9 mouse cellular contexts compared by ENCODE assay signal in the genomic region with DNA sequence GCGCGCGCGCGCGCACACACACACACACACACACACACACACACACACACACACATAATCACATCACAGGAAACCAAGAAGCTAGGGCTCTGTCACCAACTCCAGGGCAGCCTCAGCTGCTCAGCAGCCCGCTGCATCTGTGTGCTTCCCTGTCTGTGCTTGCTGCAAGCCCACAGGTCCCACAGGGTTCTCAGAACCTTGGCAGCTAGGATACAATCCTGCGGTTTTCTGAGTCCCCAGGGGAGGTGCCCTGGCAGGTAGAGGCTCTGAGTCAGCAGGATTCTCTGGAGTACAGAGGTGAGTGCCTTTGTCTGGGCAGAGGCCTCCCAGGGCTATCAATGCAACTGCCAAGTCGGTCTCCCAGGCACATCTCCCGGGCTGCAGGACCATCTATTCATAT. TPM values are rescaled to one million over a fixed set of nuclear protein-coding genes. Genes with fewer than 3 reads are reported as not detected.
DNase-seq lines count a peak whose midpoint lies in the region; TF ChIP-seq lines count a peak whose summit lies in the region.
"Had no signal": no experiment of that assay in that cellular context is flagged by ENCODE, and none has a peak within 500 bp of the region (broad histone marks: within the 10 kb centered on the region; RNA-seq: fewer than 3 reads in every experiment).

No protein-coding gene starts in this region.

- WGBS in lung, adult 2 months, result 58% methylated on average over 10 of the region's 10 CpGs
- 67% methylated on average over 10 of the region's 10 CpGs for WGBS in heart, adult 2 months

- H3K27me3 ChIP-seq in heart, adult 2 months (ENCODE audit: control insufficient read depth, insufficient read depth, low read length), result no peaks in the 10 kb centered on the region
- H3K27me3 ChIP-seq: stomach, embryonic 15.5 days had no signal

- no peak for TF ChIP-seq CTCF in lung, adult 2 months (IDR thresholded peaks at IDR 0.05; ENCODE audit: insufficient read depth, low read length)
- no peak for TF ChIP-seq CTCF in heart, adult 2 months (IDR thresholded peaks at IDR 0.05)

- no peak for TF ChIP-seq EP300 in heart, adult 2 months (IDR thresholded peaks at IDR 0.05; ENCODE audit: insufficient read depth, low read depth, low read length)

- no peak overlapping the region for H3K9ac ChIP-seq in heart, adult 2 months (ENCODE audit: low read depth, low read length)
- H3K9ac ChIP-seq: stomach, embryonic 15.5 days had no signal

- no peak for TF ChIP-seq POLR2A in lung, adult 2 months (IDR thresholded peaks at IDR 0.05; ENCODE audit: borderline replicate concordance, extremely low read depth, low read depth, low read length)
- TF ChIP-seq POLR2A in heart, adult 2 months (IDR thresholded peaks at IDR 0.05; ENCODE audit: insufficient read depth, low read depth, low read length), result no peak

- H3K4me1 ChIP-seq in lung, adult 2 months (ENCODE audit: control insufficient read depth, insufficient read depth, low read length), result no peaks in the 10 kb centered on the region
- no peaks in the 10 kb centered on the region for H3K4me1 ChIP-seq in heart, adult 2 months (ENCODE audit: control insufficient read depth, insufficient read depth, low read length)
- H3K4me1 ChIP-seq: stomach, embryonic 15.5 days had no signal

- intact Hi-C loops in left cerebral cortex, postnatal 14 days (cut with DNase I), result no loop called here
- intact Hi-C loops in heart, adult 2 months (cut with DNase I), result no loop called here

- no peaks in the 10 kb centered on the region for H3K79me2 ChIP-seq in heart, adult 2 months (replicated peaks; ENCODE audit: control insufficient read depth, insufficient read depth, low read length)

- no peak overlapping the region for H3K4me3 ChIP-seq in lung, adult 2 months (replicated peaks; ENCODE audit: extremely low read depth, low read depth, low read length)
- H3K4me3 ChIP-seq in heart, adult 2 months, result no peak overlapping the region
- H3K4me3 ChIP-seq: stomach, embryonic 15.5 days had no signal

- H3K27ac ChIP-seq in heart, adult 2 months, result no peak overlapping the region
- H3K27ac ChIP-seq: stomach, embryonic 15.5 days had no signal

- peak; percentile 73 for DNase-seq in urinary bladder, postnatal 14 days (ENCODE audit: low spot score)
- no peak for DNase-seq in urinary bladder, postnatal 10 days (ENCODE audit: low spot score)
- DNase-seq in fat pad, adult 2 months (ENCODE audit: extremely low read depth, low read depth, low spot score), result peak; percentile 91
- DNase-seq in lung, adult 2 months, result peak; percentile 47
- no peak for DNase-seq in frontal cortex, postnatal 36 days (ENCODE audit: low spot score in 2 of 2)
- DNase-seq in left cerebral cortex, postnatal 14 days (ENCODE audit: low spot score in 2 of 2), result no peak
- no peak for DNase-seq in heart, adult 2 months
- DNase-seq: heart, adult 11 months had no signal

- H3K36me3 ChIP-seq in heart, adult 2 months (ENCODE audit: control insufficient read depth, insufficient read depth, low read length), result no peaks in the 10 kb centered on the region
- H3K36me3 ChIP-seq: stomach, embryonic 15.5 days had no signal

RNA-seq across cellular contexts. Expression of a gene that starts 7.3 kb away (rescaled TPM):
- polyA plus RNA-seq in lung, adult 2 months (2012; rRNA removed), result 26.9 and 30.0 TPM in 2 replicates
- total RNA-seq in left cerebral cortex, postnatal 14 days (2021), result 10 to 100 TPM; 56.9 to 61.3 TPM
- 1 to 10 TPM; 1.2 to 2.0 TPM for total RNA-seq in heart, adult 2 months (2021)
- polyA plus RNA-seq in heart, adult 2 months (2012; rRNA removed), result 5.1 TPM in 2 replicates

Comparison
In these comparisons a context has a peak if more than half of its experiments do, and no peak if none do; other contexts are left out.
1. DNase-seq: peak in urinary bladder, postnatal 14 days (single experiment), fat pad, adult 2 months (single experiment) and lung, adult 2 months (single experiment); none in urinary bladder, postnatal 10 days (single experiment), frontal cortex, postnatal 36 days (0 of 2), left cerebral cortex, postnatal 14 days (0 of 2) and heart, adult 2 months (0 of 2).
2. RNA of a gene that starts 7.3 kb away (total RNA-seq): 56.9 to 61.3 TPM in left cerebral cortex, postnatal 14 days; 1.2 to 2.0 TPM in heart, adult 2 months; every median in the first group is over 10 times any median in the second.